1 mouse cellular context compared by ENCODE assay signal in the genomic region with DNA sequence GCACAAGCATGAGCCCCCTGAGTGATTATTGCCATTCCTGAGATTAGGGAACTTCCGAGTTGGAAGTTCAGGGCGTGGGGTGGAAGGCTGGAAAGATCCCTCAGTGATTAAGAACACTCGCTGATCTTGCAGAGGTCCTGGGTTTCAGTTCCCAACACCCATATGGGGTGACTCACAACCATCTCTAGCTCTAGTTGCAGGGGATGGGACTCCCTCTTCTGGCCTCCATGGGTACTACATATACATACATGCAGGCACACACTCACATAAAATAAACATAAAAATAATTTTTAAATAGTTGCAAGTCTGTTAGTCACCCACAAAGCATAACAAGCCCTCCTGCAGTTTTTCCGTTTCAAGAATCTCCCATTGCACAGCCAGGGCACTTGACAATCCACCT.
TF ChIP-seq lines count a peak whose summit lies in the region.

No protein-coding gene starts in this region.

TF ChIP-seq in MEL, 35 proteins besides CTCF, POLR2A, EP300 and RAD21 (continued from another document):
- TF ChIP-seq SMC3 (IDR thresholded peaks at IDR 0.05; ENCODE audit: low read depth, low read length) (peak; percentile 58), BHLHE40 (IDR thresholded peaks at IDR 0.05; ENCODE audit: borderline replicate concordance, low read depth, low read length) (no peak), UBTF (IDR thresholded peaks at IDR 0.05; ENCODE audit: borderline replicate concordance, insufficient read depth, low read depth, low read length) (no peak)
